Mouse (Mus musculus) hindbrain, embryonic 13.5 days (tissue): Measurements from ENCODE around the gene Nkx2-5. TPM values are rescaled to one million over a fixed set of nuclear protein-coding genes. Genes with fewer than 3 reads are reported as not detected.

Experiments
- ATAC-seq: fragments of 200-750 bp; cut with Nextera tagmentation; 2 replicates; pipeline ENCODE4 v1.8.0; 2017; ENCODE audit warnings: moderate TSS enrichment; ENCODE audit not compliant: low FRiP score
- H3K27ac ChIP-seq: fragments of 300-500 bp; sonication (generic); 2 replicates; pipeline ENCODE4 v1.5.1; 2015; ENCODE audit warnings: inconsistent platforms, mild to moderate bottlenecking, moderate library complexity
- H3K27me3 ChIP-seq: fragments of 300-500 bp; sonication (generic); 2 replicates; pipeline ENCODE4 v1.6.1; 2015; ENCODE audit warnings: mild to moderate bottlenecking, inconsistent platforms
- H3K36me3 ChIP-seq: fragments of 300-500 bp; sonication (generic); 2 replicates; pipeline ENCODE4 v1.6.1; 2015; ENCODE audit warnings: mild to moderate bottlenecking, inconsistent platforms
- H3K4me1 ChIP-seq: fragments of 300-500 bp; sonication (generic); replicated peaks from 2 replicates; pipeline ENCODE4 v1.6.1; 2015; ENCODE audit warnings: inconsistent platforms
- H3K4me2 ChIP-seq: fragments of 300-500 bp; sonication (generic); 2 replicates; pipeline ENCODE4 v1.6.1; 2015; ENCODE audit warnings: inconsistent platforms, mild to moderate bottlenecking, moderate library complexity
- H3K4me3 ChIP-seq: fragments of 300-500 bp; sonication (generic); 2 replicates; pipeline ENCODE4 v1.5.1; 2015; ENCODE audit warnings: mild to moderate bottlenecking, inconsistent platforms
- H3K9ac ChIP-seq: fragments of 300-500 bp; sonication (generic); 2 replicates; pipeline ENCODE4 v1.6.1; 2015; ENCODE audit warnings: mild to moderate bottlenecking, inconsistent platforms
- H3K9me3 ChIP-seq: fragments of 300-500 bp; sonication (generic); 2 replicates; pipeline ENCODE4 v1.6.1; 2016; ENCODE audit warnings: inconsistent platforms
- WGBS: fragments of 180-500 bp; shearing (Covaris S2); methylation state at CpG from one replicate; pipeline ENCODE4 v1.1.7; 2015; 5-methylcytosine and 5-hydroxymethylcytosine counted together
- polyA plus RNA-seq: library from polyadenylated mRNA; unstranded; fragments of >200 nt; fragmentation: Nextera tagmentation; extraction: Ambion mirVana; gene quantifications from 2 replicates; pipeline ENCODE4 v1.2.1, GENCODE M21; 2015

Nkx2-5 gene
- polyA plus RNA-seq, 1 experiment from 2014 or later: 0.39 TPM

DNA sequence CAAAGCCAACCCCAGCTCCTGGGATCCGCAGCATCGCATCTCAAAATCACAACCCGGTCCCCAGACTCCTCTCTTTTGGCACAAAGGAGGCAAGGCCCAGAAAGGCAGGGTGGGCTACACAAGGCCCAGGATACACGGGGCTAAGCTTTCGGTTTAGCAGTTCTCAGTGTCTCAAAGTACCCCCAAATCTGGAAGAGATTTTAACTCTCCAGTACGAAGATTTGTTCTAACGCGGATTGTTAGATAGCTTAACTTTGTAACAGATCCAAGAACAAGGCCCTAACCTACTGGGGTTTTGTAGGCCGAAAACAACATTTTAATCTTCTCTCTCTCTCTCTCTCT lies 4.4 kb downstream of the Nkx2-5 start:
- Histone ChIP-seq H3K4me2 (no peak overlapping the region), H3K9ac (no peak overlapping the region), H3K9me3 (no peaks in the 10 kb centered on the region), H3K27me3 (peaks cover 100% of the 10 kb centered on the region), H3K4me1 (peaks cover 20% of the 10 kb centered on the region), H3K27ac (no peak overlapping the region), H3K4me3 (no peak overlapping the region), H3K36me3 (no peaks in the 10 kb centered on the region)
- no peak for ATAC-seq
- WGBS: 5% methylated on average over 9 of the region's 9 CpGs

DNA sequence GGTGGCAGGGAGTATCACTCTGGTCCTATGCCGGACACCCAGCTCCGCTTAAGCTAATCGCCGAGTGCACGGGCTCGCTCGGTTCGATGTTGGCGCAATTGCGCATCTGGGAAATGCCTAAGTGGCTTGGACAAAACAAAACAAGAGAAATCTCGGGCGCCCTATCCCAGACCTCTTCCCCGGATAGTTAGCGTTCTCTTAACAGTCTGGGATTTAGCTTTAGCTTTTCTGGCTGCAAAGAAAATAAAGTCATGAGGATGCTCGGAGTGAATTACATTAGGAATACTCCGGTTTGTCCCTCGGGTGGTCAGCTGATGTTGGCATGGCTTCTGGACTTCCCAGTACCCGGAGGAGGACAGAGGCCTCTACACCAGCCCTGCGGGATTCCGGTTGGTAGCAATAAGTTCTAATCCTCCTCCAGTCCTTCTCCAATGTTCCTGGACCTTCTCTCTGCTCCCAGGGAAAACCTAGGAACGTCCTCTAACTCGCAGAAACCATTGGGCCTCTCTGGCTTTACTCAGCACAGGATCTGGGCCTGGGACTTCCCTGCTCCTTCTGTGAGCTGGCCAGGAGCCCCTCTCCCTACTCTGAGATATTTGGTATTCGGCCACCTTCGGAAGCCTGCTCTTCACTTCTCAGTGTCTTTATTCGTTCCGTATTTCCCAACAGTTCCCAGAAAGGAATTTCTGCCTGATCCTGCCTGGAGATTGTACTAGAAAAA lies 4.9 kb downstream of the Nkx2-5 start:
- H3K9me3 ChIP-seq: no peaks in the 10 kb centered on the region
- H3K9ac ChIP-seq: no peak overlapping the region
- peaks cover 20% of the 10 kb centered on the region for H3K4me1 ChIP-seq
- no peak overlapping the region for H3K27ac ChIP-seq
- 0 out of 2 replicates have a peak overlapping the region, but pooled peaks have one; percentile 8 for H3K4me2 ChIP-seq
- no peak for ATAC-seq
- 1% methylated on average over 26 of the region's 26 CpGs for WGBS
- peaks cover 100% of the 10 kb centered on the region for H3K27me3 ChIP-seq
- no peaks in the 10 kb centered on the region for H3K36me3 ChIP-seq
- peak overlapping the region; percentile 9; the same call in 1 of the 2 replicates for H3K4me3 ChIP-seq

DNA sequence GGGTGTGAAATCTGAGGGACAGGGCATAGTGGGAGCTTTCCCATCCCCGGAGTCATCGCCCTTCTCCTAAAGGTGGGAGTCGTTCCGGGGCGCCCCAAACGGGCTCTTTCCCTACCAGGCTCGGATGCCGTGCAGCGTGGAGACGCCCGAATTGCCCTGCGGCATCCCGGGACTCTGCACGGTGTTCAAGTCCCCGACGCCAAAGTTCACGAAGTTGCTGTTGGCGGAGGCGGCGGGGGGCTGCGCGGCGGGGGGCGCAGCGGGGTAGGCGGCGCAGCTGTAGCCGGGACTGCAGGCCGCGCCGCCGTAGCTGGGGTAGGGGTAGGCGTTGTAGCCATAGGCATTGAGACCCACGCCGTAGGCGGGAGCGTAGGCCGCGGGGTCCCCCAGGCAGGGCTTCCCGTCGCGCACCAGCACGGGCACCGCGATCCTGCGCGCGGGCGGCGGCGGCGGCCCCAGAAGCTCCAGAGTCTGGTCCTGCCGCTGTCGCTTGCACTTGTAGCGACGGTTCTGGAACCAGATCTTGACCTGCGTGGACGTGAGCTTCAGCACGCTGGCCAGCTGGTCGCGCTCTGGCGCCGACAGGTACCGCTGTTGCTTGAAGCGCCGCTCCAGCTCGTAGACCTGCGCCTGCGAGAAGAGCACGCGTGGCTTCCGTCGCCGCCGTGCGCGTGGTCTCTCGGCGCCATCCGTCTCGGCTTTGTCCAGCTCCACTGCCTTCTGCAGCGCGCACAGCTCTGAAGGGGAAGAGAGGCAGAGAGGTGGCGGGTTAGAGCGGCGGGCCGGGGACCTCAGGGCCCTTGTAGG lies 5.7 kb downstream of the Nkx2-5 start:
- ATAC-seq: no peak
- H3K9me3 ChIP-seq: no peaks in the 10 kb centered on the region
- H3K27me3 ChIP-seq: peaks cover 100% of the 10 kb centered on the region
- under 1% methylated on average over 85 of the region's 87 CpGs for WGBS
- no peaks in the 10 kb centered on the region for H3K36me3 ChIP-seq
- H3K4me2 ChIP-seq: 0 out of 2 replicates have a peak overlapping the region, but pooled peaks have one; percentile 8
- H3K4me1 ChIP-seq: peaks cover 13% of the 10 kb centered on the region
- no peak overlapping the region for H3K9ac ChIP-seq
- H3K27ac ChIP-seq: no peak overlapping the region
- peak overlapping the region; percentile 9; the same call in 1 of the 2 replicates for H3K4me3 ChIP-seq

DNA sequence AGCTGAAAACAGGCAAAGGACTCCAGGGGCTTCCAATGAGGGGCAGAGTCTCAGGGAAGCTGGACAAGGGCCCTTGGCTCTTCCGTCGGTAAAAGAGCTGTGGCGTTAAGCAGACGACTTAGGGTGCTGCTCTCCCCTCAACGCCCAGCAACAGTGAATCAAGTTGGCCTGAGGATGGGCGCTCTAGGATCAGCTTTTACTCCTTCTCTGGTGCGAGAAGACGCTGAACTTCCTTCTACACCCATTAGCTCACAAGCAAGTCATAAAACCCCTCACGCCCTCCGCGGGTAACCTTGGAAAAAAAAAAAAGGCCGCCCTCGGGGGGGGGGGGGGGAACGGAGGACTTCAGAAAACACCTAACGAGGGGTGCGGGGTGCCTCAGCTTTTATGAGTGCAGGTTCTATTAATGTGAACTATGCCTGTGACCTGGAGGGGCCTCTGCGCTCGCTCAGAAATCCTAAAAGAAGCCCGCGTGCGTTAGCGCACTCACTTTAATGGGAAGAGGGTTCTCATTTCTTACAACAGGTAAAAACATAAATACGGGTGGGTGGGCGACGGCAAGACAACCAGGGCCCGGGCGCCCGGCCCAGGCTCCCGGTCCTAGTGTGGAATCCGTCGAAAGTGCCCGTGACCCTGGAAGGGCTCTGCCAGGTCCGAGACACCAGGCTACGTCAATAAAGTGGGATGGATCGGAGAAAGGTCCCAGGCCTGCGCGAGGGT lies 6.5 kb downstream of the Nkx2-5 start:
- no peaks in the 10 kb centered on the region for H3K9me3 ChIP-seq
- peaks cover 11% of the 10 kb centered on the region for H3K4me1 ChIP-seq
- H3K4me3 ChIP-seq: no peak overlapping the region
- WGBS: under 1% methylated on average over 36 of the region's 37 CpGs
- no peaks in the 10 kb centered on the region for H3K36me3 ChIP-seq
- H3K9ac ChIP-seq: no peak overlapping the region
- H3K27ac ChIP-seq: no peak overlapping the region
- ATAC-seq: no peak
- H3K4me2 ChIP-seq: no peak overlapping the region
- peaks cover 100% of the 10 kb centered on the region for H3K27me3 ChIP-seq

DNA sequence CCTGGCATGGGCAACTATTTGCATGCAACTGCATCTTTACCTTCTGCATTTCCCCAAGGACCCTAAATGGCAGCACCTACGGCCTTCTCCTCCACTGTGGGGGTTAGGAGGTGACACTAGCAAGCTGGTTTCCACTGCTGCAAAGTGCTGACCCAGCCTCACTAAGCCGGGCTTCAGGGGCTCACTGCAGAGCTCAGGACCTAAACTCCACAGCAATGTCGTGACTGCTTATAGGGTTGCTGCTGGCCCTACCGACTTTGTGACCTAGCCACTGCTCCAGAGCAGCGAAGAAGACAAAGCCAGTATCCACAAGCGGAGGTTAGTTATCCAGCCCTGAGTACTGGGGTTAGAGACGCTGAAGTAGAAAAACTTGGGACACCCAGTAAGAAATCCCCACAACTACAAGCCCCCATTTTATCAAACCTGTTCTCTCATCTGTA lies 7.2 kb downstream of the Nkx2-5 start:
- Histone ChIP-seq H3K27ac (no peak overlapping the region), H3K9ac (no peak overlapping the region), H3K4me2 (no peak overlapping the region), H3K9me3 (no peaks in the 10 kb centered on the region), H3K36me3 (no peaks in the 10 kb centered on the region), H3K4me3 (no peak overlapping the region), H3K27me3 (peaks cover 99% of the 10 kb centered on the region), H3K4me1 (peaks cover 11% of the 10 kb centered on the region)
- ATAC-seq: no peak
- under 1% methylated on average over 7 of the region's 7 CpGs for WGBS

DNA sequence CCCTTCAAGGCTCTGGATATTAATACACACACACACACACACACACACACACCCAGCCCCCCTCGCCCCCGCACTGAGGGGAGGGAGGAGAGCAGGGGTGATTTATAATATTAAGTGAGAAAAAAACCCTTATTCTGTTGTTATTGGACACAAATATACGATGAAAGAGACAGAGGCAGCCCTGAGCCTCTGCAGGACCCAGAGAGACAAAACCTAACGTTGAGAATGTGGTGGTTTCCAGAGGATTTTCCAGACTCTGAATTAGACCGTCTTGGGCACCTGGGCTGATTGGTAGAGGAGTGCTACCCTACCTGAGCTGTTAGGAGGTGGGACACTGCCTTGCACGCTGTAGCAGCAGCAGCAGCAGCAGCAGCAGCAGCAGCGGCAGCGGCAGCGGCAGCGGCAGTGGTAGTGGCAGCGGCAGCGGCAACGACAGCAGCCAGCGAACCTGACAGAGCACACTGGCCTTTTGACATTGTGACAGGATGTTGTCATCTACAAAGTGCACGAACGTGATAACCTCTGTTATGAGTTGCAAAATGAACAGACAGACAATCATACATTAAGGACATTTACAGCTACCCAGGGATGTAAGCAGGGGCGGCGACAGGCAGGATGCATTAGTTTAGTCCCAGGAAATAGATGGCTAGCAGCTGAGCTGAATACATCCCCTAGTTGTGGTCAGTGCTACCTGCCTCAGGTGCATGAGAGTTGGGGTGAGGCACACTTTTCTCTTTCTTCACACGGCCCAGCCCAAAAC lies 7.8 kb downstream of the Nkx2-5 start:
- Histone ChIP-seq H3K4me1 (peaks cover 11% of the 10 kb centered on the region), H3K4me3 (no peak overlapping the region), H3K27ac (no peak overlapping the region), H3K36me3 (no peaks in the 10 kb centered on the region), H3K4me2 (no peak overlapping the region), H3K9ac (no peak overlapping the region), H3K9me3 (no peaks in the 10 kb centered on the region), H3K27me3 (peaks cover 99% of the 10 kb centered on the region)
- WGBS: 2% methylated on average over 19 of the region's 19 CpGs
- no peak for ATAC-seq

DNA sequence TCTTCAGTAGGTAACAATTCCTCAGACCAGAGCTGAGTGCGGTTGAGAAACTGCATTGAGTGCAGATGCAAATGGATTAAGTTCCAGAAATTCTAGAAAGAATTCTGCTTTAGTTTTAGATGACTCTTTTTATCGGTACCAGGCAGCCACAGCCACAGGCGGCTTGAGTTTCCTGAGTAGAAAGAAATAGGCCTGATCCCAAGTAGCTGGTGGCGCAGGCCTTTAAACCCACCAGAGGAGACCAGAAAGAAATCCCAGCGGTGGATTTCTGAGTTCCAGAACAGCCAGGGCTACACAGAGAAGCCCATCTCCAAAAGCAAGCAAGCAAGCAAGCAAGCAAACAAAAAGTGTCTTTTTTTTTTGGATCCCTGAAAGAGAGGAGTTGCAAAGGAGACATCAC lies 8.4 kb downstream of the Nkx2-5 start:
- peaks cover 97% of the 10 kb centered on the region for H3K27me3 ChIP-seq
- H3K4me2 ChIP-seq: no peak overlapping the region
- no peak for ATAC-seq

DNA sequence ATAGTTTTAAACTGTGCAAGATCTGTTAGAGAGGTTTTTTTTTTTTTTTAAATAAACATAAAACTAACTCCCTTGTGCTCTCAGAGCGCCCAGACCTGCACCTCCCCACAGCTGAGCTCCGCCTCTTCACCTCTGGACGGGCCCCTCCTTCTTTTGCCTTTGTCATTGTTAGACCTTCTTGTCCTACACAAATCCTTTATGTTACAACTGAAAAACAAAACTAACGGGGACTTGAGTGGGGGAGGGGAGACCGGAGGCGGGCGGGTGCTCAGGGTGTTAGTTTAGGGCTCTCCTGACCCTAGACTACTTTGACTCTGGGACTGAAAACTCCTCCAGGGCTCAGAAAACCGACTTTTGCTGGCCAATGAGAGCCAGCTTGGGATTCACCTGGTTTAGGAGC lies 8.9 kb downstream of the Nkx2-5 start:
- Histone ChIP-seq H3K4me1 (peaks cover 8% of the 10 kb centered on the region), H3K27ac (no peak overlapping the region), H3K4me3 (no peak overlapping the region), H3K27me3 (peaks cover 93% of the 10 kb centered on the region), H3K36me3 (no peaks in the 10 kb centered on the region), H3K9me3 (no peaks in the 10 kb centered on the region), H3K4me2 (no peak overlapping the region), H3K9ac (no peak overlapping the region)
- 2% methylated on average over 8 of the region's 8 CpGs for WGBS
- ATAC-seq: no peak

More for the DNA sequence above, 8.4 kb downstream of the Nkx2-5 start:
- WGBS: 6% methylated on average over 5 of the region's 5 CpGs
- Histone ChIP-seq H3K36me3 (no peaks in the 10 kb centered on the region), H3K27ac (no peak overlapping the region), H3K4me3 (no peak overlapping the region), H3K9ac (no peak overlapping the region), H3K4me1 (peaks cover 11% of the 10 kb centered on the region), H3K9me3 (no peaks in the 10 kb centered on the region)

DNA sequence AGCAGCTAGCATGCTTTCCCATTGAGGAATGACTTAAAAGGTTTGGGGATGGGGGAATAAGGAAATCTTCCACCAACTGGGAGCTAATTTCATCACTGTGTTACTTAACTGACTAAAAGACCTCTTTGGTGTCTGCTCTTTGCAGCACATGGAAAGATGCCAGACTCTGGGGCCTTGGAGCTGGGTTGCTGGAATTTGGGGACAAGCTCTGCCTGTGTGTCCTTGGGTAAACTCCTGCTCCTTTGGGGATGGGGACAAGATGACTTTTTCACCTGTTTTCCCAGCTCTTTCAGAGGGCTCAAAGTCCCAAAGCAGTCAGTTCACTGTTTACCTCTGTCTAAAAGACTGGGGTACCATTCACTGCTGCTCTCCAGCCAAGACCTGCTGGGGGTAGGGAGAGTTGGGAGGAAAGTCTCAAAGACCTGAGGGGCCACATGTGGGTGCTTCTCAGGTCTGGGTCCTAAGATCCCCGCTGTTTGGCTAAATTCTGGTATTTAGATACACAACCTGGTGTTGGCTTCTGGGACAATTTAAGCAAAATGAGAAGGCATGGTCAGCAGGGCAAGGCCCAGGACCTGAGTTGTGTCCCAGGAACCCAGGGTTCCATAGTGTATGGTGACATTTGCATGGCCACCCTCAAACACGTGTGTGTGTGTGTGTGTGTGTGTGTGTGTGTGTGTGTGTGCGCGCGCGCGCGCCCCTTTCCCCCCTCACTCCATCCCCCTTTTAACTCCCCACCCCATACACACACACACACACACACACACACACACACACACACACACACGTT lies 9.6 kb downstream of the Nkx2-5 start:
- H3K27me3 ChIP-seq: peaks cover 92% of the 10 kb centered on the region
- H3K36me3 ChIP-seq: no peaks in the 10 kb centered on the region
- H3K9me3 ChIP-seq: no peaks in the 10 kb centered on the region
- H3K27ac ChIP-seq: no peak overlapping the region
- H3K4me1 ChIP-seq: peaks cover 8% of the 10 kb centered on the region
- H3K9ac ChIP-seq: no peak overlapping the region
- 38% methylated on average over 5 of the region's 9 CpGs for WGBS
- H3K4me2 ChIP-seq: no peak overlapping the region
- H3K4me3 ChIP-seq: no peak overlapping the region
- ATAC-seq: no peak

DNA sequence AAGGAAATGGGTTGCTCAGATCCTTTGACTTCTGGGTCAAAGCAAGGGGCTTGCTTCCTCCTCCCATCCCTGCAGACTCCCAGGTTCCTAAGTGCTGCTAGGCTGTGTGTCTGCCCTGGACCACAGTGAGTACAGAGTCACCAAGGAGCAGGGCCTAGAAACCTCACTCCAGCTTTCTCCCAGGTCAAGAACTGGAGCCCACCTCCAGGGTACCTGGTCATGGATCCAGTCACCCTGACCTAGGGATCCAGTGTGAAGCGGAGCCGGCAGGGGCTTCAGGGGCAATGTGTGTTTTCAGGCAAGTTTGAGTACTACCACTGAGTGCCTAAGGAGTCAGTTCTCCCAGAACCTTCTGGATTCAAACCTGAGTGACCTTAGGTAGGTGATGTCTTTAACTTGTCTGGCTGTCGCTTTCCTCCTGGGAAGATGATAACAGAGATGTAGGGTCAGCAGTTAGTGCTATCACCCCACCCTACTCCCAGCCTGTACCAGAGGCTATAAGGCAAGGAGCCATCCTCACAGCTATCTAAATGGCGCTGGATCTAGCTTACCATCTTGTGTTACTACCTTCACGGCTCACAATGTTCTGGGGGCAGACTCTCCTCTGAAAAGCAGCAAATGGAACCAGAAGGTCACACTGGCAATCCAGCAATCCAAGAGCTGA lies 10.4 kb downstream of the Nkx2-5 start:
- no peak for ATAC-seq
- no peaks in the 10 kb centered on the region for H3K36me3 ChIP-seq
- peaks cover 92% of the 10 kb centered on the region for H3K27me3 ChIP-seq
- H3K4me2 ChIP-seq: no peak overlapping the region
- WGBS: 67% methylated on average over 5 of the region's 5 CpGs
- peaks cover 6% of the 10 kb centered on the region for H3K4me1 ChIP-seq
- H3K4me3 ChIP-seq: no peak overlapping the region
- H3K9me3 ChIP-seq: no peaks in the 10 kb centered on the region
- H3K9ac ChIP-seq: no peak overlapping the region
- no peak overlapping the region for H3K27ac ChIP-seq

DNA sequence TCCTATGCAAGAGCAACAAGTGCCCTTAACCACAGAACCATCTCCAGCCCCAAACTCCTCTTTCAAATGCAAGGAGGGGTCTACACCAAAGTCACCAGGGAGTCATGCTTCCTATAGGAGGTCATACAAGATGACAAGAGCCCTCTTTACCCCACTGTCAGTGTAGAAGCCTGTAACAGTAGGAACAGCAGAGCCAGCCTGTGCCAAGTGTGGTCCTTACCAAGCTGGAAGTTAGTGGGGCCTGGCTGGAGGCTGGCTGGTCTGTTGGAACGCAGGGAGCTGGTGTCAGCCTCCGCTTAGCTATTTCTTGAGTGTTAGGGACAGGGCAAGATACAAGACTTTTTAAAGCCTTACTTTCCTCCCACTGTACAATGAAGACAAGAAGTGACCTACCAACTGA lies 11.0 kb downstream of the Nkx2-5 start:
- Histone ChIP-seq H3K36me3 (no peaks in the 10 kb centered on the region), H3K27ac (no peak overlapping the region), H3K4me3 (no peak overlapping the region), H3K27me3 (peaks cover 92% of the 10 kb centered on the region), H3K9me3 (no peaks in the 10 kb centered on the region), H3K4me2 (no peak overlapping the region), H3K9ac (no peak overlapping the region), H3K4me1 (no peaks in the 10 kb centered on the region; the same call in 1 of the 2 replicates)
- 83% methylated on average over 2 of the region's 2 CpGs for WGBS
- no peak for ATAC-seq
